Mouse (Mus musculus) embryo, embryonic 10.5 days (tissue): ENCODE data around the gene Arhgef10l.

Source experiments
- DNase-seq: peaks from one replicate; pipeline ENCODE4 v3.0.0-alpha.2; 2015; ENCODE audit warnings: low spot score

The Arhgef10l gene

DNA sequence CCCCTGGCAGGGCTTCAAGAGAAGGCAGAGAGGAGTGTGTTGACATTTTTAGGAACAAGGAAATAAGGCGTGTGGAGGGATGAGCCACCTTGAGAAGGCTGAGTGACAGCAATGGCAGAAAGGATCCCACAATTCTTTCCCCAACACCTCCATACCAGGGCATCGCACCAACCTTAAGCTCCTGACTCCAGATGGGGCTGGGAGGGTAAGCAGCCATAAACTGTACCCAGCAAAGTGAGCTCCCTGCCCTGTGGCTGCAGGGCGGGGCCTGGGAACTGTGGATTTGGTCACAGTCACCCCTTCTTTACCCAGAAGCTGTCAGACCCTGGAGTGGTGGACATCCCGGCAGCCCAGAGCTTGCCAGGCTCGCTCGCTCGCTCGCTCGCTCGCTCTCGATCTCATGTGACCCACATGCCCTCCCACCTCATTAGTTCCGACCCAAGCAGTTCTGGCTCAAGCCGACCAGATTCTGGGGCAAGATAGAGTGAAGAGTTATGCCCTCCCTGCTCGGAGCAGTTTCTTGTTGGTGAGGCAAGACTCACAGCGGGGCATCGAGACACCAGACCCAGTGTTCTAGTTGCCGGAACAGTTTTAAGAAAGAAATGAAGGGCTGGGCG lies 4.3 kb downstream of the Arhgef10l start:
- DNase-seq: no peak

DNA sequence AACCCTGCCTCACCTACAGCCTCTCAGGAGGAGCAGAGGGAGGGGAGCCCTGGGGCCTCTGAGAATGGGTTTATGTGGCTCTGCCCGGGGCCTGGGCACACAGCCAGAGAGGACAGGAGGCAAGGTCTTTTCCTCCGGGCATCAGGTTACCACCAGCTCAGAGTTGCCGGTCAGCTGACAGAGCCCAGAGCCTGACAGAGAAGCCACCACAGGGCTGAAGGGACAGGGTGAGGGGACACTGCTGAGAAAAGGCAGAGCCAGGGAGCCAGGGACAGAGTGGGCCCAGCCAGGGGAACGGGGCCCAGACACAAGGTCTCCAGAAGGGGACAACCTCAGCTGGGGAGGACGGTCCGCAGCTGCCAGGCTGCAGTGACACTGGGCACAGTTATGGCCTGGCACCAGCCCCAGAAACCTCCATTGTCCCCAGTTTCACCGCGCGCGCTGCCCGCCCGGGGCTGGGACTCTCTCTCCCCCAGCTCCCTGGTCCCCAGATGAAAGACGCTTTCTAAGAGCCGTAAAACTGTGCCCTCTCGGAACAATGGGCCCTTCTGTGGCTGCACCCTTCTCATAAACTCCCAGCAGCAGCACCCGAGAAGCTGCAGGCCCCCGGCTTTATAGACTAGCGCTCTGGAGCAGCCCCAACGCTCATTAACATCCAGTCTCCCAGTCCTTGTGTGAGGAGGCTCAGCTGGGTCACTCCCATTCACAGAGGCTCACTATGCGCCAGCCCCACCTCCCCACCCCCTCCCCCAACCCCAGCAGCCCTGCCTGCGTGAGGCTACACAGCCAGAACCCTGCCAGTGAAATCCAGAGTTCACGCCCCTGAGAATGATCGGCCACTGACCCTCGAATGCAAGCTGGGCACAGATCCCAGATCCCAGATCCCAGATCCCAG lies 7.9 kb downstream of the Arhgef10l start:
- peak; percentile 76 for DNase-seq

- no peak for DNase-seq
These were observed 9.3 kb downstream of the Arhgef10l start for GRCm38 (mm10) chr4:140656529-140656928.

DNA sequence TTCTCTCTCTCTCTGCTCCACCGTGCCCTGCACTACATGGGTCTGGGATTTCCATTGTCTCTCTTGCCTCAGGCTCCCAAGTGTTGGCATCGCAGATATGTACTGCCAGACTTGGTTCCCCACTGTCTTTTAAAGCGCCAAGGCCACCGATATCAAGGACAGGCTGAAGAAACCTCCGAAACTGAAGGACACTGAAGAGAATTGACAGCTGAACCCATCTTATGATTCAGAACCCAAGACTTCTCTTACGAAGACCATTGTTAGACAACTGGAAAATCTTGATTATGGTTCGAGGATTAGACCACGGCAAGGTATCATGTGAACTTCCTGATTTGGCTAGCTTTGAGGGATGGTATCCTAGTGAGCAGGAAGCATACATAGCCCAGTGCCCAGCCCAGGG lies 11.0 kb downstream of the Arhgef10l start:
- no peak for DNase-seq

DNA sequence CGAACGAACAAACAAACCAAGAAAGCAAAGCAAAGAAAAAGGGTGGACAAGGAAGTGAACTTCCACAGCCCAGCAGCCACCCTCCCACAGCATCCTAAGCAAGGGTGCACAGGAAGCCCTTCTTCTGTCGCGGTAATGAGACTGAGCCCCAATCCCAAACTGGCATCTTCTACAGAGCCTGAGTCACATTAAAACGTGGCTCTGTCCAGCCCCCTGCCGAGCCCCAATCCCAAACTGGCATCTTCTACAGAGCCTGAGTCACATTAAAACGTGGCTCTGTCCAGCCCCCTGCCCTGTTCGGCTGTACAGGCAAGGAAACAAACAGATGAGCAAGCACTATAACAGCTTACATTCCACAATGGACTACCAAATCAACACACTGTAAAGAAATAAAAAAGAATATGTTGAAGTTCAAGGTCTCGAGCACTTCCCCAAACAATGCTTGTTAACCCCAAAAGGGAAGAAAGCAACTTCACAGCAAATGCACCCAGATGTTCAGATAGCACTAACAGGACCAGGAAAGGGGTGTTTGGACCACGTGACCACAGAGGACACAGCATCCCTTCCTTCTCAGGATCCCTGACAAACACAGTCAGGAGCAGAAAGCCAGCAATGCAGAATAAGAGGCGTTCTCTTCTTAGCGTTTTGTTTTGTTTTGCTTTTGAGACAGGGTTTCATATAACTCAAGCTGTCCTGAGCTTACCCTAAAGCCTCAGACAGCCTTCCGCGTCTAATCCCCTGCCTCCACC lies 11.8 kb downstream of the Arhgef10l start:
- DNase-seq: no peak

GRCm38 (mm10) chr4:140649731-140650130 lies 16.1 kb downstream of the Arhgef10l start:
- no peak for DNase-seq

GRCm38 (mm10) chr4:140649207-140649591 lies 16.6 kb downstream of the Arhgef10l start:
- peak; percentile 40 for DNase-seq

GRCm38 (mm10) chr4:140648443-140649206 lies 17.2 kb downstream of the Arhgef10l start:
- DNase-seq: peak; percentile 66

- peak; percentile 64 for DNase-seq
These were observed 17.9 kb downstream of the Arhgef10l start for GRCm38 (mm10) chr4:140647711-140648421.

DNA sequence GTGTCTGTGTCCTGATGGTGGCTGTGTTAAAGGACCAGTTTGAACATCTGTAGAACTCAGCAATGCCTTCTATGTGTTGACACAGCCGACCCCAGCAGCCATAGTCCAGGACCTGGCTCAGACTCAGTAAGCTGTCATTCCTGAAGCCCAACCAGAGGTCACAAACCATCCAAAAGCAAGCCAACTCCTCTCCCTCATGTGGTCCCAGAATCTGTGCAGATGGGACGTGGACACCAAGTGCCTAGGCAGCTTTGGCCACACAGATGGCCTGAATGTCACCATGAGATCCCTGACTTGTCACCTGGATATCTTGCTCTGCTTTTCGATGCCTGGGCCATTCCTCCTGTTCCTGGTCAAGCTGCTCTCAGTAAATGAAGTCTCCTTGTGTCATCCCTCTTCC lies 20.2 kb downstream of the Arhgef10l start:
- DNase-seq: no peak

- DNase-seq: no peak
These were observed 21.1 kb downstream of the Arhgef10l start for GRCm38 (mm10) chr4:140644701-140645100.

GRCm38 (mm10) chr4:140644276-140644675 lies 21.5 kb downstream of the Arhgef10l start:
- DNase-seq: no peak

GRCm38 (mm10) chr4:140642378-140642777 lies 23.4 kb downstream of the Arhgef10l start:
- no peak for DNase-seq

- no peak for DNase-seq
These were observed 24.3 kb downstream of the Arhgef10l start for GRCm38 (mm10) chr4:140641414-140641918.

DNA sequence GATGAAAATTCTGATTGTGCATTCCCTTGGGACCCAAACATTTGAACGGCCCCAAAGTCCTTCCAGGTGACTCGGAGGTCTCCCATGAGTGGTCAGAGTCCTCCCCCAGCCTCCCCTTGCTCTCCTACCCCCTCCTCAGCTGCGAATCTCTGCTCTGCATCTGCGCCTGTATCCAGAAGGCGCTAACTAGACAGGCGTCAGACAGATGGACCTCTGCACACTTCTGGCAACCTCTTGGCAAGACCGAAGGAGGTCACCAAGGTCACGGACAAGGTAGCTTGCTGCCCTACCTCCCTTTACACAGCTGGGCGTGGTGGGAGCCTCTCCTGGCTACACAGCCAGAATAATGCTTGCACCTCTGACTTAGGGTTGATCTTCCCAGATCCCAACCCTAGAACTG lies 25.1 kb downstream of the Arhgef10l start:
- no peak for DNase-seq

DNA sequence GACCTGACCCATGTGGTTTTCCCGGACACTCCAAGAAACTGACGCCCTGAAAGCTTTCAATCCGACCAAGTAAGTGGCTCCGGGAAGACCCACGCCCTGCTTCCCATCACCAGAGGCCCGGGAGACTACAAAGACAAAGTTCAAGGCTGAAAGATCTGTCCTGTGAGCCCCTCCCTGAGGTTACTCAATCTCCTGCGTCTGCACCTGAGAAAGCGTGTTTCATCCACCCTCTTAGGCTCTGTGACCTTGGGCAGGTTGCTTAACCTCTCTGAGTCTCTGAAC lies 25.6 kb downstream of the Arhgef10l start:
- no peak for DNase-seq

- DNase-seq: no peak
These were observed 26.2 kb downstream of the Arhgef10l start for GRCm38 (mm10) chr4:140639431-140640241.

DNA sequence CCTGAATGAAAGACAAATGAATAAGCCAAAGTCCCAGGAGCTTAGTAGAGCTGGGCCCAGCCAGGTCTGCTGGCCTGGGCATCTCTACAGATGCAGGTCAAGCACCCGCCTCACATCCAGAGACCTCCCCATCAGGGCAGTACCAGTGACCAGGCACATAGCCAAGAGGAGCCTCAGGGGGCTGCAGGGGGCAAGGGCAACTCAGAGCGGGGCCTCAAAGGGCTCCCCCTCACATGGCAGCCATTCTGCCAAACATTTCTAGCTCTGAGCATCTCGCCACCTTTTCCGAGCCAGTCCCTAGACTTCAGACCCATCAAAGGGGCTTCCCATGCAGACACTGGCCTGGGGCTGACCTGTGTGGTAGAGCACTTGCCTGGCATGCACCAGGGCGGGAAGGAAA lies 27.2 kb downstream of the Arhgef10l start:
- no peak for DNase-seq

- no peak for DNase-seq
These were observed 28.5 kb downstream of the Arhgef10l start for GRCm38 (mm10) chr4:140637269-140637668.

DNA sequence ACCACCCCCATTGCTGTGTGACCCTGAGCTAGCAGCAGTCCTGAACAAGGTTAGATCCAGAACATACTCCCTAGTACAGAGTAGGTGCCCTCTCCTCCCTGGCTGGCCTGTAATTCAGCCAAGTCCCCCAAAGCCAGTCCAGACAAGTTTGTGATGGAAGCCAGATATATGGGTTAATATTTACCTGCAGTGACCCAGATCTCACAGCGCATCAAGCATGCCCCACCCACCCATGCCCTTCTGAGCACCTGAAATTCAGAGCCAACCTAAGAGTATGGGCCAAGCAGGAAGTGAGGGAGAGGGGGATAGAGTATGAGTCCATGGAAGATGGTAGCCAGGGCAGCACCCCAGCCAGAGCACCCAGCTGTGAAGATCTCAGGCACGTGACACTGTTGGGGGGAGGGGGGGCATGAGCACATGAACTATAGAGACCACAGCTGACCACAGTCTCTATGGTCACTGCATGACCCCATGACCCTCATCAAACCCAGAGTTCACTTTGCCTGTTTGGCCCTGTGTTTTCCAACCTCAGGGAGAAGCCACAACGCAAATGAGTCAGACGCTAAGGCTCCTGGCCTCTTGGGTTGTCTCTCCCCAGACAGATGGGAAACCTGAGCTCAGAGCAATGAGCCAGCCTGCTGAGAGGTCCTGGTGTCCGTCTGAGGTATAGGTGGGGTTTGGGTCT lies 29.4 kb downstream of the Arhgef10l start:
- DNase-seq: no peak
